Mouse (Mus musculus) olfactory bulb, adult 2 months (tissue): Measurements from ENCODE around the gene Syt13. TPM values are rescaled to one million over a fixed set of nuclear protein-coding genes. Genes with fewer than 3 reads are reported as not detected.

Experiments
- H3K27ac ChIP-seq: fragments of 200-500 bp; 2 replicates; pipeline ENCODE4 v1.5.1; 2012; ENCODE audit warnings: low read depth, low read length; ENCODE audit not compliant: insufficient read depth
- H3K4me1 ChIP-seq: fragments of 200-500 bp; 2 replicates; pipeline ENCODE4 v1.6.1; 2012; ENCODE audit warnings: low read length; ENCODE audit not compliant: control insufficient read depth, insufficient read depth
- H3K4me3 ChIP-seq: fragments of 200-500 bp; 2 replicates; pipeline ENCODE4 v1.5.1; 2012; ENCODE audit warnings: mild to moderate bottlenecking, low read depth, low read length, moderate library complexity; ENCODE audit not compliant: insufficient read depth
- CTCF ChIP-seq: fragments of 200-500 bp; IDR thresholded peaks from 2 replicates; pipeline ENCODE4 v1.5.1; 2012; ENCODE audit warnings: low read depth, mild to moderate bottlenecking, low read length, moderate library complexity; ENCODE audit not compliant: insufficient read depth
- POLR2A ChIP-seq: fragments of 200-500 bp; IDR thresholded peaks from 2 replicates; pipeline ENCODE4 v1.6.1; 2012; ENCODE audit warnings: mild to moderate bottlenecking, low read depth, low read length, moderate library complexity; ENCODE audit not compliant: insufficient read depth
- WGBS: fragments of 180-500 bp; shearing (Covaris S2); methylation state at CpG from one replicate; pipeline ENCODE4 v1.1.7; 2018; 5-methylcytosine and 5-hydroxymethylcytosine counted together
- polyA plus RNA-seq: library from polyadenylated mRNA; stranded (reverse); fragments of >200 nt; gene quantifications from 2 replicates; pipeline ENCODE4 v1.2.4, GENCODE M21; 2012; ENCODE audit warnings: low replicate concordance; ENCODE audit not compliant: missing spikeins, insufficient read depth, insufficient read length

The Syt13 gene
- polyA plus RNA-seq, 1 experiment = not detected

DNA sequence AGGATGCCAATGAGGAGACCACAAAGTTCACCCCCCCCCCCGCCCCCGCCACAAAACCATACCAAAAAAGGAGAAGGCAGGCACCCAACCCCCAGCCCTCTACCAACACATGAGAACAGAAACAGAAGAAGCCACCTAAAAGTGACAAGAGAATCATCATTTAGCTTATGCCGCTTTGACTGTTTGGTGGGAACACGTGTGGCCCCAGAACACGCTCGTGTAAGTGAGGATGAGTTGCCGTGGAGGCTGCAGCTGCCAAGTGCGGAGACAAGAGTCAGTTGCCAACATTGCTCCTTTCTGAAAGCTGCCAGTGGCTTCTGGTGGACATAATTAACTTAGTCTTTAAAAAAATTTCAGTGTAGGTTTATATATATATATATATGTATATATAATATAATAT is 56.6 kb downstream of the Syt13 start:
- no peak overlapping the region for H3K4me3 ChIP-seq
- peaks cover 9% of the 10 kb centered on the region for H3K4me1 ChIP-seq
- TF ChIP-seq POLR2A (no peak), CTCF (no peak)
- WGBS = 94% methylated on average over 8 of the region's 8 CpGs
- H3K27ac ChIP-seq = no peak overlapping the region

DNA sequence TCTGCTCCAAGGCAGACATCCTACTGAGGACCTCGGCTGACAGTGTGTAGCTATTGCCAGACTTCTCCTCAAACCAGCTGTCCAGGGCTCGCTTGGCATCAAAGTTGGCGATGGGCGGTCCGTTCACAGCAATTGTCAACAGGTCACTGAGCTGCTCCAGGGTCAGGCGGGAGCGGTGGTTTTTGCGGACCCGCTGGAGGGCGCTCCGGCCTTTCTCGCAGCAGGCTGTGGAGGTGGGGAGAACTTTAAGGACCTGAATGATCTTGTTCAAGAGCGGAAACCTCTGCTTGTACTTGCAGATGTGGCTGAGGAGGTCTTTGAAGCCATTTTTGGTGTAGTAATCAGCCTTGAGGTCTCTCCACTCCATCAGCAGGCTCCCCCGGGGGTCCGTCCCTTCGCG is 57.2 kb downstream of the Syt13 start:
- no peak for TF ChIP-seq POLR2A
- Histone ChIP-seq H3K4me1 (peaks cover 6% of the 10 kb centered on the region), H3K27ac (no peak overlapping the region), H3K4me3 (no peak overlapping the region)
- WGBS = 91% methylated on average over 17 of the region's 17 CpGs

DNA sequence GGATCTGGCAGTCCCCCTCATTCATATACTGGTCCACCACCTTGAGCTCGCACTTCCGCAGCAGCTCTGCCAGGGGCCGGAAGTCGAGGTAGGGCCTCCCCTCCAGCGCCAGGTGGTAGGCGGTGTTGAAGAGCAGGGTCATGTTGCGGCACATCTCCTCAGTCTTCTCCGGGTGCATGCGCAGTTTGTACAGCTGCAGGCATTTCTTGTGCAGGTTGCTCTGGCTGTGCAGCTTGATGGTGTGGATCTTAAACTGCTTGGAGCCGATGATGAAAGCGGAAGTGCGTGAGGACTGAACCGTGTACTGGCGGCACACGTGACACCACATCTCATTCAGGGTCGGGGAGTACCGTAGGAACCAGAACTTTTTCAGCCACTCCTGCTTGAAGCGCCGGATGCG is 58.7 kb downstream of the Syt13 start:
- TF ChIP-seq POLR2A (no peak), CTCF (no peak)
- Histone ChIP-seq H3K4me1 (no peaks in the 10 kb centered on the region), H3K27ac (no peak overlapping the region), H3K4me3 (no peak overlapping the region)
- 97% methylated on average over 20 of the region's 20 CpGs for WGBS

DNA sequence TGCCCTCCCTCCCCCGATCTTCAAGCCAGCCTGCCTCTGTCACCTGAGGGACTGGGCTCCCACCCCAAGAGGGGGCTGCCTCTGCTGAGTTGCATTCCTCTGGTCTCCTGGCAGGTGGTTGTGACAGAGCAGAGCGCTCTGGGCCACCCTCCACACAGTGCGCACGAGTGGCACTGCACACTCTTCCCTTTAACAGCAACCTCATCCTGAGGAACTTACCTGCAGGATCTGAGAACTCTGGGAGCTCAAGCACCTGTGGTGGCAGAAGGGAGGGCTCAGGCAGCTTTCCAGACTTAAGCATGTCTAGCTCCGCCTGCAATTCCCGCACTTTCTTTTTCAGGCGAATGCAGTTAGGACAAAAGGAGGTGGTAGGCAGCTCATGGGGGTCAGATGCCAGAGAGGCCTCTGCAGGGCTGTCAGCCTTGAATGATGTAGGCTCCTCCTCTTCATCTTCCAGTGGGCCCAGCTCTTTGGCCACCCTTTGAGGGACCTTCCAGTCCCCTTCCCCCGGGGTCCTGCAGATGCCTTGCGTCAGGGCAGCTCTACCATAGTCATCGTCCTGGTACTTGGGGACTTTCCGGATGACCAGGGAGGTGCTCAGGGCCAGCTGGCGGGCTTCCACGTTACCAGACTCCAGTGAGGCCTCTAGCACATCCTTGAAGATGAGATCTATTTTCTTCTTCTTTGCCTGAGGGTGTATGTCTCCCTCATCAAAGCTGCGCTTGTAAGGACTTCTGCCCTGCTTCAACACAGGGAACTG is 60.3 kb downstream of the Syt13 start:
- TF ChIP-seq CTCF (no peak), POLR2A (no peak)
- WGBS = 79% methylated on average over 14 of the region's 14 CpGs
- no peak overlapping the region for H3K27ac ChIP-seq
- no peak overlapping the region for H3K4me3 ChIP-seq
- no peaks in the 10 kb centered on the region for H3K4me1 ChIP-seq

DNA sequence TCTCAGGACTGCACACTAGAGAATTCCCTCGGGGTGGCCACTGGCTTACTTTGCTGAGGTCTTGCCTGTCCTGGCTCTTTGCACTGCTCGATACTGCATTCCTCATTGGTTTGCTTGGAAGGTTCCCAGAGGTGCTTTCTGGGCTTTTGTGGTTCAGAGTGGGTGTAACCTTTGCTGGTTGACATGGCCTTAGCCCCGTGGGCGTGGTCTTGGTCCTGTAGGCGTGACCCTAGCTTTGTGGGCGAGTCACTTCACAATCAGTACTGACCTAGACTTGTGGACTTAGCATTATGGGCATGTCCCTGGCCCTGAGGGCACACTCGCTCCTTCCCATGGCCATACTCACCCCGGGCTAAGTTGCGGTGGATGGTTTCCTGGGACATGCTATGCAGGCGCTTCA is 65.3 kb downstream of the Syt13 start:
- H3K27ac ChIP-seq = no peak overlapping the region
- TF ChIP-seq POLR2A (no peak), CTCF (no peak)
- H3K4me1 ChIP-seq = no peaks in the 10 kb centered on the region
- no peak overlapping the region for H3K4me3 ChIP-seq
- 92% methylated on average over 10 of the region's 10 CpGs for WGBS

DNA sequence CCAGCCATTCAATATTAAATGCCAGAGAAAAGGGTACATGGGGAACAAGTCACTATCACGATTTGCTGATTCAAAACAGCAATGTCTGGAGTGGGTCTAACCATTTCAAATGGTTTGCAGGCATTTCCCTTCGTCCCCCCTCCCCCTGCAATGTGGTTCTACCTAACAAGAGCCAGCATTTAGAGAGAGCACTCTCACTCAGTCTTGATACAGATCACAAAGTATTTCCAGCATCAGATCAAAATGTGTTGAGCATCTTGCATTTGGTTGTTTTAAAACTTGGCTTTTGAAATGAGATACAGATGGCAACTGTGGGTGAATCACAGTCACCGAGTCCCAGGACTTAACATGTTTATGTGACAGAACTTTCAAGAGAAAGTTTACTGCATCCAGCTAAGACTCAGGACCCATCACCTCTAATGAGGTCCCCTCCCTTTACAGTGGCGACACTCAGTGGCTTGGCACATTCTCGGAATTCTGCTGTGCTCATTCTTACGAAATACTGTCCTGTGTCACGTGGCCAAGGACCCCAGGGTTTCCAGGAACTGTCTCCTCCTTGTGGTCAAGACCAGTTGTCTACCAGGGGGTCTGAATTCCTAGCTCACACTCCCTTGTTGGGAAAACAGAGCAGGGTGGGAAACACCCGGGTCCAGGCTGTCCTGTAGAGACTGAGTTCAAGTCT is 67.8 kb downstream of the Syt13 start:
- H3K4me3 ChIP-seq = no peak overlapping the region
- H3K27ac ChIP-seq = no peak overlapping the region
- 88% methylated on average over 8 of the region's 8 CpGs for WGBS
- TF ChIP-seq CTCF = no peak
- TF ChIP-seq POLR2A = no peak
- no peaks in the 10 kb centered on the region for H3K4me1 ChIP-seq

DNA sequence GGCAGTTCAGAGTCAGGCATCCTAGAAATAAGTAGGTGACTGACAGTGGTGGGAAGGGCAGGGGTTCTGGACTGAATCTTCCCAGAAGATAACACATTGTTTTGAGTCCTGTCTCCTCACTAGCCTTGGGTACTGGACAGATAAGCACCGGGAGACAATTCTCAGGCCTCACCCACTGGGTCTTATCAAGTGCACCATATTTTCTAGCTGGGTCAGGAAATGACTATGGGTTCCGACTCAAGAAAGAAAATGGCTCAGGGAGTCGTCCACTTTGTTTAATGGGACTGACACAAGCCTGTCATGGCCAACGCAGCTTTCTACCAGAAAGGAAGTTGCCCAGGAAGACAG is 68.3 kb downstream of the Syt13 start:
- Histone ChIP-seq H3K27ac (no peak overlapping the region), H3K4me1 (peaks cover 1% of the 10 kb centered on the region), H3K4me3 (no peak overlapping the region)
- 93% methylated on average over 4 of the region's 4 CpGs for WGBS
- TF ChIP-seq CTCF (no peak), POLR2A (no peak)

DNA sequence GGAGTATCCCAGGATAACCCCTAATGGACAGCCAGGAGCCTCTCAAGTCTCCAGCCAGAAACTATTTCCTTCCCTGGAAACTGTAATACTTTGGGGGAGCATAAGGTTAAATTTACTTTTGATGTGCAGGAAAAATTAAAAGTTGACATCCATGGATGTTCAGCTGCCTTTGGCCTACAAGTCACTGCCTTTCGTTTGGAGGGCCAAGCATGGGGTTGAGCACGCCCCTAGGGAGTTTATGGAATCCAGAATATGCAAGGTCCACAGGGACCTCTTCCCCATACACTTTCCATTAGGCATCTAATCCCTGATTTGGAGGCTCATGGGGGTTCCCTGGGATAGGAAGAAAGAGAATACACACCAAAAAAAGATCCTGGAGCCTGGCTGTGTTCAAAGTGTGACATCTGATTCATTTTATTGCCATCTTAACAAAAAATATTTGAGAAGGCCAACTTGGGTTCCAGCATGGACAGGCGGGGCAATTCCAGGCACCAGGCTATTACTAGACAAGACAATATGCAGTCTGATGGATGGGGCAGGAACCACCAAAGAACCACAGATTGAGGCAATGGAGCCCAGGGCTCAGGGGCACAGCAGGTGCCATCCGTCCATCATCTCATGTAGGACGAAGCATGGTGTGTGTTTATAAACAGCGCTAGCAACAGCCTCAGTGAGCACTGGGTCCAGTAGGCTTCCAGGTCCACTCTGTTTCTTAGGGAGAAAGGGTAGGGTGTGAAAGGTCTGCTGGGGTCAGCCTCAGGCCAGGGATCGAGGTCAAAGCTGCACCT is 69.6 kb downstream of the Syt13 start:
- WGBS = 91% methylated on average over 7 of the region's 7 CpGs
- TF ChIP-seq POLR2A (no peak), CTCF (no peak)
- Histone ChIP-seq H3K4me1 (peaks cover 10% of the 10 kb centered on the region), H3K27ac (no peak overlapping the region), H3K4me3 (no peak overlapping the region)

DNA sequence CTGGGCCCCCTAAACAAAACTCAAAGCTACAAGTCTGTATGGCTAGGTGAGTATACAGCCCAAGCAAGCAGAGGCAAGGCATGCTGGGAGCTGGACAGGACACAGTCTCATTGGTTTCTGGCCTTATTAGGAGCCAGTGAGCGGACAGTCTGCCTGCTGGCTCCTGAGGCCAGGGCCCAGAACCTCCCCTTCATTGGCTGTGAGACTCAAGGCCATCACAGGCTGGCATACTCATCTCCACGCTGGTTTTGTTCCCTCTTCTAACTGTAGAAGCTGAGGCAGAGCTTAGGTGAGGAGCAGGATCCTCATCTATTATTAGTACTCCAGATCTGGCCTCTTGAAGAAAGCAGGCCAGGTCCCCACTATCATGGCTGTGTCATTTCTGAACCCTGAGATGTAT is 70.3 kb downstream of the Syt13 start:
- Histone ChIP-seq H3K4me3 (no peak overlapping the region), H3K4me1 (peaks cover 10% of the 10 kb centered on the region), H3K27ac (no peak overlapping the region)
- WGBS = 91% methylated on average over 2 of the region's 2 CpGs
- TF ChIP-seq CTCF = no peak
- no peak for TF ChIP-seq POLR2A
